Mouse (Mus musculus): ENCODE results near the gene Rbfox3. TPM values are rescaled to one million over a fixed set of nuclear protein-coding genes. Genes with fewer than 3 reads are reported as not detected.
A peak's percentile ranks its signal among the peaks of the same experiment; 100 is the strongest.

Rbfox3 gene
- polyA plus RNA-seq, 1 experiment from 2014 or later, result 1.5 TPM

GRCm38 (mm10) chr11:118648369-118648768 is 263.0 kb downstream of the Rbfox3 start:
- H3K27ac ChIP-seq, result no peak overlapping the region
- no peaks in the 10 kb centered on the region for H3K27me3 ChIP-seq
- 16% methylated on average over 5 of the region's 5 CpGs for WGBS
- ATAC-seq (ENCODE audit: insufficient number of reproducible peaks, insufficient read depth, low FRiP score, low TSS enrichment, low read depth), result no peak
- H3K9ac ChIP-seq, result no peak overlapping the region
- H3K4me2 ChIP-seq, result no peak overlapping the region
- H3K36me3 ChIP-seq, result no peaks in the 10 kb centered on the region
- no peaks in the 10 kb centered on the region for H3K9me3 ChIP-seq
- no peak overlapping the region for H3K4me3 ChIP-seq
- no peaks in the 10 kb centered on the region for H3K4me1 ChIP-seq

- Histone ChIP-seq H3K4me1 (no peaks in the 10 kb centered on the region), H3K9me3 (no peaks in the 10 kb centered on the region), H3K9ac (no peak overlapping the region), H3K27me3 (no peaks in the 10 kb centered on the region), H3K4me2 (no peak overlapping the region), H3K36me3 (no peaks in the 10 kb centered on the region), H3K27ac (no peak overlapping the region), H3K4me3 (no peak overlapping the region)
- 69% methylated on average over 3 of the region's 3 CpGs for WGBS
- no peak for ATAC-seq (ENCODE audit: insufficient number of reproducible peaks, insufficient read depth, low FRiP score, low TSS enrichment, low read depth)
Observed at GRCm38 (mm10) chr11:118646864-118647263, 264.5 kb downstream of the Rbfox3 start.

- H3K9me3 ChIP-seq, result no peaks in the 10 kb centered on the region
- H3K4me2 ChIP-seq, result no peak overlapping the region
- no peaks in the 10 kb centered on the region for H3K27me3 ChIP-seq
- no peak for ATAC-seq (ENCODE audit: insufficient number of reproducible peaks, insufficient read depth, low FRiP score, low TSS enrichment, low read depth)
- 85% methylated on average over 3 of the region's 3 CpGs for WGBS
- H3K27ac ChIP-seq, result no peak overlapping the region
- no peaks in the 10 kb centered on the region for H3K36me3 ChIP-seq
- H3K4me1 ChIP-seq, result no peaks in the 10 kb centered on the region
- H3K4me3 ChIP-seq, result no peak overlapping the region
- H3K9ac ChIP-seq, result no peak overlapping the region
Observed at GRCm38 (mm10) chr11:118645158-118645557, 266.2 kb downstream of the Rbfox3 start.

- Histone ChIP-seq H3K27ac (no peak overlapping the region), H3K36me3 (no peaks in the 10 kb centered on the region), H3K9ac (no peak overlapping the region), H3K9me3 (no peaks in the 10 kb centered on the region), H3K4me1 (no peaks in the 10 kb centered on the region), H3K27me3 (no peaks in the 10 kb centered on the region), H3K4me2 (no peak overlapping the region), H3K4me3 (no peak overlapping the region)
- WGBS, result 88% methylated on average over 4 of the region's 4 CpGs
- no peak for ATAC-seq (ENCODE audit: insufficient number of reproducible peaks, insufficient read depth, low FRiP score, low TSS enrichment, low read depth)
Observed at GRCm38 (mm10) chr11:118640706-118641105, 270.7 kb downstream of the Rbfox3 start.

GRCm38 (mm10) chr11:118637718-118638117 is 273.7 kb downstream of the Rbfox3 start:
- no peak for ATAC-seq (ENCODE audit: insufficient number of reproducible peaks, insufficient read depth, low FRiP score, low TSS enrichment, low read depth)
- 80% methylated on average over 10 of the region's 10 CpGs for WGBS

GRCm38 (mm10) chr11:118634647-118635046 is 276.8 kb downstream of the Rbfox3 start:
- H3K27ac ChIP-seq, result no peak overlapping the region
- no peak overlapping the region for H3K4me2 ChIP-seq
- no peaks in the 10 kb centered on the region for H3K9me3 ChIP-seq
- H3K27me3 ChIP-seq, result no peaks in the 10 kb centered on the region
- no peak overlapping the region for H3K9ac ChIP-seq
- 50% methylated on average over 8 of the region's 8 CpGs for WGBS
- ATAC-seq (ENCODE audit: insufficient number of reproducible peaks, insufficient read depth, low FRiP score, low TSS enrichment, low read depth), result no peak
- H3K4me3 ChIP-seq, result no peak overlapping the region
- H3K4me1 ChIP-seq, result no peaks in the 10 kb centered on the region
- no peaks in the 10 kb centered on the region for H3K36me3 ChIP-seq

More at GRCm38 (mm10) chr11:118637718-118638117, 273.7 kb downstream of the Rbfox3 start:
- H3K4me2 ChIP-seq, result no peak overlapping the region
- H3K36me3 ChIP-seq, result no peaks in the 10 kb centered on the region
- no peaks in the 10 kb centered on the region for H3K27me3 ChIP-seq
- no peak overlapping the region for H3K27ac ChIP-seq
- no peaks in the 10 kb centered on the region for H3K9me3 ChIP-seq
- H3K9ac ChIP-seq, result no peak overlapping the region
- no peaks in the 10 kb centered on the region for H3K4me1 ChIP-seq
- no peak overlapping the region for H3K4me3 ChIP-seq

GRCm38 (mm10) chr11:118629718-118630117 is 281.7 kb downstream of the Rbfox3 start:
- Histone ChIP-seq H3K27me3 (no peaks in the 10 kb centered on the region), H3K36me3 (no peaks in the 10 kb centered on the region), H3K4me2 (no peak overlapping the region), H3K4me1 (no peaks in the 10 kb centered on the region), H3K4me3 (no peak overlapping the region), H3K9ac (no peak overlapping the region), H3K9me3 (no peaks in the 10 kb centered on the region), H3K27ac (no peak overlapping the region)
- 81% methylated on average over 1 of the region's 1 CpGs for WGBS
- no peak for ATAC-seq (ENCODE audit: insufficient number of reproducible peaks, insufficient read depth, low FRiP score, low TSS enrichment, low read depth)

GRCm38 (mm10) chr11:118627541-118627940 is 283.9 kb downstream of the Rbfox3 start:
- Histone ChIP-seq H3K4me1 (no peaks in the 10 kb centered on the region), H3K4me2 (no peak overlapping the region), H3K27ac (no peak overlapping the region), H3K9me3 (no peaks in the 10 kb centered on the region), H3K4me3 (no peak overlapping the region), H3K27me3 (no peaks in the 10 kb centered on the region), H3K9ac (no peak overlapping the region), H3K36me3 (no peaks in the 10 kb centered on the region)
- no peak for ATAC-seq (ENCODE audit: insufficient number of reproducible peaks, insufficient read depth, low FRiP score, low TSS enrichment, low read depth)
- WGBS, result 75% methylated on average over 5 of the region's 5 CpGs

GRCm38 (mm10) chr11:118620869-118621268 is 290.5 kb downstream of the Rbfox3 start:
- peaks cover 3% of the 10 kb centered on the region; the same call in 1 of the 2 replicates for H3K27me3 ChIP-seq
- no peak for ATAC-seq (ENCODE audit: insufficient number of reproducible peaks, insufficient read depth, low FRiP score, low TSS enrichment, low read depth)
- 75% methylated on average over 4 of the region's 4 CpGs for WGBS
- no peak overlapping the region for H3K27ac ChIP-seq
- no peak overlapping the region for H3K4me3 ChIP-seq
- no peak overlapping the region for H3K4me2 ChIP-seq
- H3K9me3 ChIP-seq, result no peaks in the 10 kb centered on the region
- no peak overlapping the region for H3K9ac ChIP-seq
- no peaks in the 10 kb centered on the region for H3K4me1 ChIP-seq
- no peaks in the 10 kb centered on the region for H3K36me3 ChIP-seq

- Histone ChIP-seq H3K27ac (no peak overlapping the region), H3K4me2 (no peak overlapping the region), H3K4me1 (no peaks in the 10 kb centered on the region; the same call in 1 of the 2 replicates), H3K36me3 (no peaks in the 10 kb centered on the region), H3K9me3 (no peaks in the 10 kb centered on the region), H3K27me3 (peaks cover 27% of the 10 kb centered on the region), H3K9ac (no peak overlapping the region), H3K4me3 (no peak overlapping the region)
- WGBS, result 82% methylated on average over 4 of the region's 4 CpGs
- no peak for ATAC-seq (ENCODE audit: insufficient number of reproducible peaks, insufficient read depth, low FRiP score, low TSS enrichment, low read depth)
Observed at GRCm38 (mm10) chr11:118614126-118614525, 297.3 kb downstream of the Rbfox3 start.

- H3K4me2 ChIP-seq, result peak overlapping the region; percentile 37
- H3K9ac ChIP-seq, result no peak overlapping the region
- peak overlapping the region; percentile 12; the same call in 1 of the 2 replicates for H3K4me3 ChIP-seq
- H3K4me1 ChIP-seq, result no peaks in the 10 kb centered on the region; the same call in 1 of the 2 replicates
- ATAC-seq (ENCODE audit: insufficient number of reproducible peaks, insufficient read depth, low FRiP score, low TSS enrichment, low read depth), result no peak
- 3% methylated on average over 11 of the region's 14 CpGs for WGBS
- no peak overlapping the region for H3K27ac ChIP-seq
- no peaks in the 10 kb centered on the region for H3K36me3 ChIP-seq
- no peaks in the 10 kb centered on the region for H3K9me3 ChIP-seq
- H3K27me3 ChIP-seq, result peaks cover 38% of the 10 kb centered on the region
Observed at GRCm38 (mm10) chr11:118610128-118610527, 301.3 kb downstream of the Rbfox3 start.

GRCm38 (mm10) chr11:118609236-118610000 is 302.0 kb downstream of the Rbfox3 start:
- WGBS, result 8% methylated on average over 17 of the region's 17 CpGs
- H3K4me1 ChIP-seq, result no peaks in the 10 kb centered on the region; the same call in 1 of the 2 replicates
- peaks cover 38% of the 10 kb centered on the region for H3K27me3 ChIP-seq
- peak overlapping the region; percentile 37; the same call in 1 of the 2 replicates for H3K4me2 ChIP-seq
- ATAC-seq (ENCODE audit: insufficient number of reproducible peaks, insufficient read depth, low FRiP score, low TSS enrichment, low read depth), result no peak
- no peak overlapping the region for H3K9ac ChIP-seq
- H3K9me3 ChIP-seq, result no peaks in the 10 kb centered on the region
- H3K36me3 ChIP-seq, result no peaks in the 10 kb centered on the region
- no peak overlapping the region for H3K27ac ChIP-seq
- H3K4me3 ChIP-seq, result no peak overlapping the region
